Mouse (Mus musculus): ENCODE measurements around the gene Daam1. TPM values are rescaled to one million over a fixed set of nuclear protein-coding genes. Genes with fewer than 3 reads are reported as not detected.

The Daam1 gene
- polyA plus RNA-seq, 2 experiments from 2014 or later: 1.9 to 2.0 TPM

DNA sequence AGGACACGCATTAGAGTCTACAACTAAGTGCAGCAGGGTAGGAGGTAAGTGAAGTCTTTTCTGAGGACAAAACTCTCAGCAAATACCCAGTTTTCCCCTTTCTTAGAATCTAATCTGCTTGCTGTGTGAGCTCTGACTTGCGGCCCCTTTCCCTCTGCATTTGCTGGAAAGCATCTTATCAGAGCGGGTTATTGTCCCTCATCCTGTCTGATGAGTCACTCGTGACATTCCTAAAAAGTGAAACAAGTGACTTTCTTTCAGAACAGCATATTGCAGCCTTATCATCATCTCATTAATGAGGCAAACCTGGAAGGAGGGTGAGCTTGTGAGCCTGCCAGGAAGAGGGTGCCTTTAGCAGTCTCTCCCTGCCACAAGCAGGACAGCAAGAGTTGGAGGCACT lies 68.7 kb downstream of the Daam1 start:
- ATAC-seq: no peak

GRCm38 (mm10) chr12:71901211-71901610 lies 70.3 kb downstream of the Daam1 start:
- ATAC-seq: no peak

DNA sequence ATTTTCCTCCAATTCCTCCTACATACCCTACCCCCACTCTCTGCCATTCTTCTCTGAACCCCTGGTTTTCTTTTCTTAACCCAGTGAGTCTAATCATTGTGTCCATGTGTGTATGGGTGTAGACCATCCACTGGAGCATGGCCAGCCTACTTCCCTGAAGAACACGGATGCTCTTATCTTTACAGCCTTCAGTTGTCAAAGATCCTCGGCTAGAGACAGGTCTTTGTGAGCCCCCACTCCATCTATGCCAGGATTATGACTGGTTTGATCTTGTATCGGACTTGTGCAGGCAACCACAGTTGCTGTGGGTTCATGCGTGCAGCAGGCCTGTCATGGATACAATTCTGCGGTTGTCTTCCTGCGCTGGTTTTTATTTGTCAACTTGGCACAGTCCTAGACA lies 71.0 kb downstream of the Daam1 start:
- ATAC-seq: no peak

GRCm38 (mm10) chr12:71902317-71902716 lies 71.4 kb downstream of the Daam1 start:
- no peak for ATAC-seq

DNA sequence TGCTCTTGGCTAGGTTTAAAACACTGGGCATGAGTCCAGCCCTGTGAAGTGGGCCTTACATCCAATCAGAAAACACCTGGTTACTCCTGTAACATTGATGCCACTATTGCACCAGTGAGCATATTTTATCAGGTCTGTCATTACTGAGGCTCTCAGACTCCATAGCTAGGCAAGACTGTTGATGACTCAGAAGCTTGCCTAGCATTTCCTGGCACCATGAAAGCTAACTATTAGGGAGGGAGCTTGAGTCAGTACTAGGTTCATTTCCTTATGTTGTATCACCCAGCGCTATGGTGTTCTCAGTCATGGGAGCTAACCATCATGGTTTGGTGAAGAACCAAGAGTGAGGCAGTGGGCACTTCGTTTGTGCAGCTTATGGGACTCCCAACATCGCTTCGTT lies 72.3 kb downstream of the Daam1 start:
- ATAC-seq: no peak

GRCm38 (mm10) chr12:71904310-71904709 lies 73.4 kb downstream of the Daam1 start:
- no peak for ATAC-seq

- no peak for ATAC-seq
Measured at GRCm38 (mm10) chr12:71904926-71905325, 74.0 kb downstream of the Daam1 start.

DNA sequence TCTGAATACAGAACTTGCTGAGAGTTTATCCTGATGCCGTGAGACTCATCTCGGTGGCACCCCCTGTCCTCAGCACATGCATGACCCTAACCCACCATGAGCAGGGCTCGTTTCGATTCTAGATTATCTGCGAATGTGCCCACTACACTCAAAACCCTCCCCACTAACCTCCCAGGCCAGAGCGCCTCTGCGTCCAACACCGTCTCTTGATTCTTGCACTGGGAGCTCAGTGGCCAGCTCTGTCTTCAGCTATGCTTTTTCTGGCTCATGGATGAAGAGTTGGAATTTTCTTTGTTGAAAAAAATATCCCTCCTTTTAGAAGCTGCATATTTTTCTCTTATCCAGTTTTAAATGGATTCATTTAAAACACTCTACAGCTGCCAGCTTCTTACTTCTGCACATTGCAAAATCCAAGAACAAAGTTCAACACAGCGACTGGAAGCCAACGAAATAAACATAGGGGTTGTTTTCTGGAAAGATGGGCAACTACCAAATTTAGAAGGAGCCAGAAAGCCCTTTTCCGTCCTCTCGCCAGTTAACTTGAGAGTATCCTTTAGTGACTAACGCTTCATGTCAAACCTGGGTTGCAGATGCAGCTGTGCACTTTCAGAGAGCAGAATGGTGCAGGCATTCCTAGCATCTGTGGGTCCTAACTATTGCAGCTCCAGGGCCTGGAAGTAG lies 74.9 kb downstream of the Daam1 start:
- no peak for ATAC-seq

GRCm38 (mm10) chr12:71906582-71907267 lies 75.8 kb downstream of the Daam1 start:
- no peak for ATAC-seq

GRCm38 (mm10) chr12:71908984-71909383 lies 78.1 kb downstream of the Daam1 start:
- no peak for ATAC-seq

- ATAC-seq: no peak
Measured at GRCm38 (mm10) chr12:71910246-71910645, 79.4 kb downstream of the Daam1 start.

DNA sequence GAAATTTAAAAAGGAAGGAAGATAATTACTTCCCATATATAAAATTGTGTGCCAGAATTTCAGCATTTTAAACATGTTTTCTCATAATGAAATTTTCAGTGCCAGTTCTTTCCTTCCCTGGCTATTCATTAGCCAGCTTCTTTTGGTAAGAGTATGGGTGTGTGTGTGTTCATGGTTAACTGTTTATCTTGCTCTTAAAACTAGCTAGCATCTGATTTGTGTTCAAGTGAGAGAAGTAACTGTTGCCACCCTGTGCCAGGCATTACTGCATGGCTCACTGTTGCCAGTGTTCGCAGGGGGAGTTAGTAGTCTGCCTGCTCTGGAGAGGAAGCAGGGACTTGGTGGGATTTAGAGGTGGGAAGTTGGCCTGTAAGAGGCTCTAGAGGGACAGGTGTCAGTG lies 81.4 kb downstream of the Daam1 start:
- no peak for ATAC-seq

DNA sequence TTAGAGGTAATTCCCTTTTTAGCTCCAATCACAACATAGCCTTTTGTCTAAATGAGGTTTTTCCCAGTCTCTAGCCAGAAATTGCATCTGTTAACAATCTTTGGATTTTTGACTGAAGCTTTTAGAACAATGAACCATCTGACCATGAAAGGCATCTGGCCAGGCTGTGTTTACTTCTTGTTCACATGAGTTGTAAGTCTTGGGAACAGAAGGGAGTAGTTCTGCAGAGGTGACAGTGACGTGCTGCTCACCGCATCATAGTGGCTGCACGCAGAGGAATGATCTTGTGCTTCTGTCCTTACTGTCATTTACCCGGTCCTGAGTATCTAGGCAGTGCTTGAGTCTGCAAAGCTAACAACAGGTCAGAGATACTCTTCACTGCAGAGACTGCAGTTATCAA lies 88.3 kb downstream of the Daam1 start:
- ATAC-seq: no peak

- ATAC-seq: no peak
Measured at GRCm38 (mm10) chr12:71919962-71920361, 89.1 kb downstream of the Daam1 start.

DNA sequence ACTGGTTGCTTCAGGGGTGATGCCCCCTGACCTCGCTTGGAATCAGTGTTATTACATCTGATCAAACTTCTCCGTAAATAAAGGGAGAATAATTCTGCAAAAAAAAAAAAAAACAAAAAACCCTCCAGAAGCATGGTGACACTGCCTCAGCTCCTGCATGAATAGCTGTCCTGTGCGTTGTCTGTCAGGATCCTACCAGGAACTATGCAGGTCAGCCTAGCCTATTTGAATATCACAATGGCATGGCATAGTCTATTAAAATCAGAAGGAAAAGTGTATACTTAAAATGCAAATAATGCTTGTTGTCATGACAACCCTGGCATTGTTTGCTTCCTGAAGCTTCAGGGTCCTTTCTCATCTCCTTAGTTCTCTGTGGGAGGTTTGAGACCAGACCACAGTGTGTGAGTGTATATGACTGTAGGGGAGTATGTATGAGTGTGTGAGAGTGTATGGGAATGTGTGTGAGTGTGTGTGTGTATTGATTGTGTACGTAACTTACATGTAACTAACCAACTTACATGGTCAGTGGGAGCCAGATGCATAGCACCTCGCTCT lies 92.0 kb downstream of the Daam1 start:
- ATAC-seq: no peak

DNA sequence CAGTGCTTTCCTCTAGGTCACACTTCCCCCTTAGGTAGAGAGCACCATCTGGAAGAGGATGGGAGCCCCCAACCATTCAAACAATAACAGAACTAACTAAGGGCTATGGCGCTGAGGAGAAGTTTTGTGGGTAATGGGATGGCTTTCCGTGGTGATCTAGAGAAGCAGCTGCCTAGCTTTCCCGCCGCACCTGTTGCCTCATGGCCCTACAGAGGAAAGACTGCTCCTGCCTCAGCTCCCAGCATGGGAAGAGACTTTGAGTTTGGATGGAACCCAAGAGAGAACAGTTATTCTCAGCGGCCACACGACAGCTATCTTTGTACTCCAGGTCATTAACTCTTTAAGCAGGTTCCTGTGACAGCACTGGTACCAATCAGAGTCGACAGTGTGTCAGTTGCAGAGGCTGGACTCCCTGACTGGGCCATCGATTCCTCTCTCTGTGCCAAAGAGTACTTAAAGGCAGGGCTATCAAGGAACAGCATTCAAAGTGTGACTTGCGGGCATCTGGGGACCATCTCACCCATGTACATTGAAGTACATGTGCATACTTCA lies 94.2 kb downstream of the Daam1 start:
- no peak for ATAC-seq

GRCm38 (mm10) chr12:71925990-71926700 lies 95.3 kb downstream of the Daam1 start:
- ATAC-seq: no peak

- no peak for ATAC-seq
Measured at GRCm38 (mm10) chr12:71928092-71928491, 97.2 kb downstream of the Daam1 start.

GRCm38 (mm10) chr12:71929876-71930275 lies 99.0 kb downstream of the Daam1 start:
- no peak for ATAC-seq

GRCm38 (mm10) chr12:71932433-71933386 lies 101.8 kb downstream of the Daam1 start:
- ATAC-seq: peak; percentile 95

DNA sequence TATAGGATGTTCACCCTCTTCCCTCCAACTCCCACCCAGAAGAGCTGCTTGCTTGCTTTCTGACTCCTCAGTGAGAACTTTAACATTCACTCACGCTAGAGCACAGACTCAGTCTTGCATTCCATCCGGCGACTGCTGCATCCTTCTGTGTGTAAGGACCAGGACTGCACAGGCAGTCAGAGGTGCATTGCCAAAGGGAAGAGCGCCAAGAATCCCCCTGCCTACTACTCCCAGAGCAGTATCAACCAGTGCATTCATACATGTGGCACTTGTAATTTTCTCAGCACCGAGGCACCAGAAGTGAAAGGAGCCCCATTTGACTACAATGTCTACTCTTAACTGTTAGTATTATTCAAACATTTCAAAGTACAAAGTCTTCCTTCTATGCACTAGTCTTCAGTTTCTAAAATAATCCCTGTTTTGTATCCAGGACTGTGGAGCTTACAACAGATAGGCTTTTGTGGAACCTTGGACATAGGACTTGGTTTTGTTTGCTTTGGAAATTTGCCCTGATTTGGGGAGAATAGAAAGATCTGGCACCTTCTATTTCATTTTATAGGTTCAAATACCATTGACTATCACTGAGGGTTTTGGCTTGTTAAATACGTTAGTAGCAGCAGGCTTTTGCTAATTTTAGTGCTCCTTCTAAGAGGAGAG lies 103.2 kb downstream of the Daam1 start:
- ATAC-seq: no peak

Data from activated CD4-positive, CD25-positive, alpha-beta regulatory T cell, adult 4 months (primary cell).